Mouse (Mus musculus): Measurements from ENCODE around the gene Cebpe. TPM values are rescaled to one million over a fixed set of nuclear protein-coding genes. Genes with fewer than 3 reads are reported as not detected.

The Cebpe gene
- polyA plus RNA-seq, 1 experiment from 2014 or later = not detected

- no peaks in the 10 kb centered on the region for H3K4me1 ChIP-seq (ENCODE audit: control insufficient read depth, insufficient read depth, low read length)
- no peak overlapping the region for H3K4me3 ChIP-seq (ENCODE audit: low read depth, low read length)
- H3K27me3 ChIP-seq (ENCODE audit: control insufficient read depth, insufficient read depth, low read depth, low read length) = no peaks in the 10 kb centered on the region
- H3K4me2 ChIP-seq (ENCODE audit: low read length) = no peak overlapping the region
- H3K9ac ChIP-seq (ENCODE audit: low read depth, low read length) = no peak overlapping the region
- H3K36me3 ChIP-seq (ENCODE audit: control insufficient read depth, insufficient read depth, low read length) = peaks cover 12% of the 10 kb centered on the region; the same call in 1 of the 2 replicates
- no peak for ATAC-seq
- H3K9me3 ChIP-seq (replicated peaks; ENCODE audit: control insufficient read depth, low read length, poor library complexity, severe bottlenecking) = no peaks in the 10 kb centered on the region
- 80% methylated on average over 6 of the region's 6 CpGs for WGBS
- no peak overlapping the region for H3K27ac ChIP-seq (ENCODE audit: low read length)
These were observed 16.9 kb downstream of the Cebpe start for GRCm38 (mm10) chr14:54695042-54695441.

- Histone ChIP-seq H3K9ac (ENCODE audit: low read depth, low read length) (peak overlapping the region; percentile 60), H3K4me1 (ENCODE audit: control insufficient read depth, insufficient read depth, low read length) (peaks cover 21% of the 10 kb centered on the region), H3K27ac (ENCODE audit: low read length) (peak overlapping the region; percentile 59), H3K9me3 (replicated peaks; ENCODE audit: control insufficient read depth, low read length, poor library complexity, severe bottlenecking) (no peaks in the 10 kb centered on the region), H3K4me2 (ENCODE audit: low read length) (peak overlapping the region; percentile 81), H3K4me3 (ENCODE audit: low read depth, low read length) (peak overlapping the region; percentile 85), H3K27me3 (ENCODE audit: control insufficient read depth, insufficient read depth, low read depth, low read length) (no peaks in the 10 kb centered on the region), H3K36me3 (ENCODE audit: control insufficient read depth, insufficient read depth, low read length) (peaks cover 6% of the 10 kb centered on the region; the same call in 1 of the 2 replicates)
- ATAC-seq = no peak
- WGBS = 7% methylated on average over 8 of the region's 8 CpGs
These were observed 24.7 kb downstream of the Cebpe start for GRCm38 (mm10) chr14:54687251-54687650.

GRCm38 (mm10) chr14:54686522-54687143 lies 25.3 kb downstream of the Cebpe start, which contains the start of gene Acin1:
TSS of gene Acin1 (minus strand) at chr14:54686931.
- under 1% methylated on average over 44 of the region's 44 CpGs for WGBS
- ATAC-seq = peak; percentile 98
- Histone ChIP-seq H3K27me3 (ENCODE audit: control insufficient read depth, insufficient read depth, low read depth, low read length) (no peaks in the 10 kb centered on the region), H3K4me2 (ENCODE audit: low read length) (peak within 1 kb of the TSS; percentile 81), H3K9ac (ENCODE audit: low read depth, low read length) (peak within 1 kb of the TSS; percentile 94), H3K27ac (ENCODE audit: low read length) (peak within 1 kb of the TSS; percentile 98), H3K4me1 (ENCODE audit: control insufficient read depth, insufficient read depth, low read length) (peaks cover 21% of the 10 kb centered on the region), H3K36me3 (ENCODE audit: control insufficient read depth, insufficient read depth, low read length) (peaks cover 6% of the 10 kb centered on the region; the same call in 1 of the 2 replicates), H3K4me3 (ENCODE audit: low read depth, low read length) (peak within 1 kb of the TSS; percentile 85), H3K9me3 (replicated peaks; ENCODE audit: control insufficient read depth, low read length, poor library complexity, severe bottlenecking) (no peaks in the 10 kb centered on the region)

- ATAC-seq = peak; percentile 85
- H3K4me1 ChIP-seq (ENCODE audit: control insufficient read depth, insufficient read depth, low read length) = peaks cover 21% of the 10 kb centered on the region
- under 1% methylated on average over 41 of the region's 41 CpGs for WGBS
These were observed 25.9 kb downstream of the Cebpe start, which contains the start of gene 1700123O20Rik for GRCm38 (mm10) chr14:54686063-54686521. TSS of gene 1700123O20Rik (plus strand) at chr14:54686216.

GRCm38 (mm10) chr14:54685471-54685870 lies 26.5 kb downstream of the Cebpe start:
- whole genome bisulfite sequencing = 9% methylated on average over 8 of the region's 8 CpGs
- Histone ChIP-seq H3K27me3 (ENCODE audit: control insufficient read depth, insufficient read depth, low read depth, low read length) (no peaks in the 10 kb centered on the region), H3K27ac (ENCODE audit: low read length) (peak overlapping the region; percentile 98), H3K4me1 (ENCODE audit: control insufficient read depth, insufficient read depth, low read length) (peaks cover 21% of the 10 kb centered on the region), H3K4me2 (ENCODE audit: low read length) (peak overlapping the region; percentile 61), H3K36me3 (ENCODE audit: control insufficient read depth, insufficient read depth, low read length) (peaks cover 6% of the 10 kb centered on the region; the same call in 1 of the 2 replicates), H3K4me3 (ENCODE audit: low read depth, low read length) (peak overlapping the region; percentile 85), H3K9ac (ENCODE audit: low read depth, low read length) (peak overlapping the region; percentile 94), H3K9me3 (replicated peaks; ENCODE audit: control insufficient read depth, low read length, poor library complexity, severe bottlenecking) (no peaks in the 10 kb centered on the region)
- ATAC-seq = no peak

More at GRCm38 (mm10) chr14:54686063-54686521, 25.9 kb downstream of the Cebpe start, which contains the start of gene 1700123O20Rik:
- peaks cover 7% of the 10 kb centered on the region; the same call in 1 of the 2 replicates for H3K36me3 ChIP-seq (ENCODE audit: control insufficient read depth, insufficient read depth, low read length)
- no peaks in the 10 kb centered on the region for H3K9me3 ChIP-seq (replicated peaks; ENCODE audit: control insufficient read depth, low read length, poor library complexity, severe bottlenecking)
- peak within 1 kb of the TSS; percentile 81 for H3K4me2 ChIP-seq (ENCODE audit: low read length)
- H3K4me3 ChIP-seq (ENCODE audit: low read depth, low read length) = peak within 1 kb of the TSS; percentile 85
- H3K27ac ChIP-seq (ENCODE audit: low read length) = peak within 1 kb of the TSS; percentile 98
- peak within 1 kb of the TSS; percentile 94 for H3K9ac ChIP-seq (ENCODE audit: low read depth, low read length)
- H3K27me3 ChIP-seq (ENCODE audit: control insufficient read depth, insufficient read depth, low read depth, low read length) = no peaks in the 10 kb centered on the region

- H3K4me1 ChIP-seq (ENCODE audit: control insufficient read depth, insufficient read depth, low read length) = peaks cover 10% of the 10 kb centered on the region
- H3K9ac ChIP-seq (ENCODE audit: low read depth, low read length) = no peak overlapping the region
- H3K4me2 ChIP-seq (ENCODE audit: low read length) = no peak overlapping the region
- no peak overlapping the region for H3K27ac ChIP-seq (ENCODE audit: low read length)
- H3K4me3 ChIP-seq (ENCODE audit: low read depth, low read length) = no peak overlapping the region
- H3K36me3 ChIP-seq (ENCODE audit: control insufficient read depth, insufficient read depth, low read length) = peaks cover 12% of the 10 kb centered on the region; the same call in 1 of the 2 replicates
- 90% methylated on average over 3 of the region's 3 CpGs for WGBS
- no peaks in the 10 kb centered on the region for H3K9me3 ChIP-seq (replicated peaks; ENCODE audit: control insufficient read depth, low read length, poor library complexity, severe bottlenecking)
- H3K27me3 ChIP-seq (ENCODE audit: control insufficient read depth, insufficient read depth, low read depth, low read length) = no peaks in the 10 kb centered on the region
- no peak for ATAC-seq
These were observed 29.6 kb downstream of the Cebpe start for GRCm38 (mm10) chr14:54682396-54682795.

DNA sequence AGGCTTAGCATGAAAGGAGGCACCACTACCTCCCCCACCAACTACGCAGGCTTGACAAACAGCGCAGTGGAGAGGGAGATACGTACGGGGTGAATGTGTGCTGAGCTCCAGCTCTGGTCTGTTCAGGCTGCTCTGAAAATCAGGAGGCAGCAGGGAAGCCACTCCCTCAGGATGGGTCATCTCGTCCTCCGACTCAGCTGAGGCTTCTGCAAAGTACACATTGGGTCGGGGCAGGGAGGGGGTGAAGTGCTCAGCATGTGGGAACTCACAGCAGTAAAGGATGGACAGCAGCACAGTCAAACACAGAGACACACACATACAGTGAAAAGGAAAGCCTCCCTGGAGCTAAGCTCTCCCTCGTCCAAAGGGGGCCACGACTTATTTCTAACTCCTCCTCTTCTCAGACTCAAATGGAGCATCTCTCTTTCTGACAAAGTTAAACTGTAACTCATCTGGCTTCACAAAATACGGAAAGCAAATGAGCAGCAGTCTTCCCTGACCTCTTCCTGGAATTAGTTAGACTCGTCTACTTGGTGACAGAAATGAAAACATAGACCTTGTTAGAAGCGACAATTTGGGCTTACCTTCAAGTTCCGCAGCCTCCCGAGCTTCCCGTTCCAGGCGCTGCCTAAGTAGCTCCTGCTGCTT lies 33.2 kb downstream of the Cebpe start:
- no peak overlapping the region for H3K4me3 ChIP-seq (ENCODE audit: low read depth, low read length)
- H3K9me3 ChIP-seq (replicated peaks; ENCODE audit: control insufficient read depth, low read length, poor library complexity, severe bottlenecking) = no peaks in the 10 kb centered on the region
- H3K27me3 ChIP-seq (ENCODE audit: control insufficient read depth, insufficient read depth, low read depth, low read length) = no peaks in the 10 kb centered on the region
- no peak for ATAC-seq
- H3K9ac ChIP-seq (ENCODE audit: low read depth, low read length) = no peak overlapping the region
- peaks cover 26% of the 10 kb centered on the region for H3K36me3 ChIP-seq (ENCODE audit: control insufficient read depth, insufficient read depth, low read length)
- 86% methylated on average over 16 of the region's 16 CpGs for WGBS
- H3K27ac ChIP-seq (ENCODE audit: low read length) = no peak overlapping the region
- no peak overlapping the region for H3K4me2 ChIP-seq (ENCODE audit: low read length)
- H3K4me1 ChIP-seq (ENCODE audit: control insufficient read depth, insufficient read depth, low read length) = no peaks in the 10 kb centered on the region; the same call in 1 of the 2 replicates

- ATAC-seq = no peak
- no peak overlapping the region for H3K9ac ChIP-seq (ENCODE audit: low read depth, low read length)
These were observed 35.7 kb downstream of the Cebpe start for GRCm38 (mm10) chr14:54676290-54676689.

DNA sequence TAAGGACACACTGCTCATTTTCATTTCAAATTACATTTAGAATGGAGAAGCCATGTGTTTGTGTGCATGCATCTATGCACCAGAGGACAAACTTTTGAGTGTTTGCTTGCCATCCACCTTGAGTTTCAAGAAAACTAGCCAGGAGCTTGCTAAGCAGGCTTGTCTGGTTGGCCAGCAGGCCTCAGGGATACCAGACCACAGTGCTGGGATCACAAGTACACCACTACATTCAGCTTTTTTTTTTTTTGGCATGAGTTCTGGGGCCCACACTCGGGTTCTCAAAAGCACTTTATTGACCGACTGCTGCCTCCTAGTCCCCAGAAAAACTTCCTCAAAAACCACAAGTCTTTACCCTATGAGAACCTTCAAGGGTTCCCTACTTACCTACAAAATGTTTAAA lies 37.7 kb downstream of the Cebpe start:
- 87% methylated on average over 2 of the region's 2 CpGs for WGBS
- H3K9me3 ChIP-seq (replicated peaks; ENCODE audit: control insufficient read depth, low read length, poor library complexity, severe bottlenecking) = no peaks in the 10 kb centered on the region
- H3K36me3 ChIP-seq (ENCODE audit: control insufficient read depth, insufficient read depth, low read length) = peaks cover 25% of the 10 kb centered on the region

More at GRCm38 (mm10) chr14:54676290-54676689, 35.7 kb downstream of the Cebpe start:
- Histone ChIP-seq H3K4me2 (ENCODE audit: low read length) (no peak overlapping the region), H3K4me3 (ENCODE audit: low read depth, low read length) (no peak overlapping the region), H3K27ac (ENCODE audit: low read length) (no peak overlapping the region), H3K27me3 (ENCODE audit: control insufficient read depth, insufficient read depth, low read depth, low read length) (no peaks in the 10 kb centered on the region), H3K36me3 (ENCODE audit: control insufficient read depth, insufficient read depth, low read length) (peaks cover 26% of the 10 kb centered on the region), H3K9me3 (replicated peaks; ENCODE audit: control insufficient read depth, low read length, poor library complexity, severe bottlenecking) (no peaks in the 10 kb centered on the region), H3K4me1 (ENCODE audit: control insufficient read depth, insufficient read depth, low read length) (no peaks in the 10 kb centered on the region)
- 91% methylated on average over 5 of the region's 5 CpGs for WGBS

More for the DNA sequence above, 37.7 kb downstream of the Cebpe start:
- no peak overlapping the region for H3K27ac ChIP-seq (ENCODE audit: low read length)
- H3K4me1 ChIP-seq (ENCODE audit: control insufficient read depth, insufficient read depth, low read length) = no peaks in the 10 kb centered on the region
- H3K4me2 ChIP-seq (ENCODE audit: low read length) = no peak overlapping the region
- H3K4me3 ChIP-seq (ENCODE audit: low read depth, low read length) = no peak overlapping the region
- H3K27me3 ChIP-seq (ENCODE audit: control insufficient read depth, insufficient read depth, low read depth, low read length) = no peaks in the 10 kb centered on the region
- ATAC-seq = no peak
- no peak overlapping the region for H3K9ac ChIP-seq (ENCODE audit: low read depth, low read length)
